Mouse (Mus musculus) forebrain, embryonic 16.5 days (tissue): ENCODE data around the gene Hexim2. TPM values are rescaled to one million over a fixed set of nuclear protein-coding genes. Genes with fewer than 3 reads are reported as not detected.

ENCODE experiments used
- ATAC-seq: fragments of 200-750 bp; cut with Nextera tagmentation; 2 replicates; pipeline ENCODE4 v1.8.0; 2017; ENCODE audit warnings: mild to moderate bottlenecking, moderate library complexity
- H3K27ac ChIP-seq: fragments of 300-500 bp; sonication (generic); 2 replicates; pipeline ENCODE4 v1.5.1; 2014; ENCODE audit warnings: low read length, control low read depth
- H3K27me3 ChIP-seq: fragments of 300-500 bp; sonication (generic); replicated peaks from 2 replicates; pipeline ENCODE4 v1.6.1; 2014; ENCODE audit warnings: low read length; ENCODE audit not compliant: control insufficient read depth, insufficient read depth
- H3K36me3 ChIP-seq: fragments of 300-500 bp; sonication (generic); 2 replicates; pipeline ENCODE4 v1.6.1; 2014; ENCODE audit not compliant: control insufficient read depth, insufficient read depth
- H3K4me1 ChIP-seq: fragments of 300-500 bp; sonication (generic); replicated peaks from 2 replicates; pipeline ENCODE4 v1.6.1; 2014; ENCODE audit warnings: low read length; ENCODE audit not compliant: control insufficient read depth, insufficient read depth
- H3K4me2 ChIP-seq: fragments of 300-500 bp; sonication (generic); 2 replicates; pipeline ENCODE4 v1.6.1; 2014; ENCODE audit warnings: mild to moderate bottlenecking, low read length, control low read depth
- H3K4me3 ChIP-seq: fragments of 300-500 bp; sonication (generic); replicated peaks from 2 replicates; pipeline ENCODE4 v1.5.1; 2014; ENCODE audit warnings: mild to moderate bottlenecking, low read length, control low read depth
- H3K9ac ChIP-seq: fragments of 300-500 bp; sonication (generic); replicated peaks from 2 replicates; pipeline ENCODE4 v1.6.1; 2014; ENCODE audit warnings: low read depth, low read length, control low read depth
- H3K9me3 ChIP-seq: fragments of 300-500 bp; sonication (generic); 2 replicates; pipeline ENCODE4 v1.6.1; 2016; ENCODE audit warnings: low read length; ENCODE audit not compliant: control insufficient read depth
- WGBS: fragments of 180-500 bp; shearing (Covaris S2); extraction: QIAGEN DNeasy Blood & Tissue Kit; methylation state at CpG from one replicate; pipeline ENCODE4 v1.1.7; 2014; 5-methylcytosine and 5-hydroxymethylcytosine counted together
- polyA plus RNA-seq: library from polyadenylated mRNA; unstranded; fragments of >200 nt; fragmentation: Nextera tagmentation; extraction: Ambion mirVana; gene quantifications from 2 replicates; pipeline ENCODE4 v1.2.1, GENCODE M21; 2015

Gene Hexim2
- polyA plus RNA-seq, 1 experiment from 2014 or later = 25.9 TPM

DNA sequence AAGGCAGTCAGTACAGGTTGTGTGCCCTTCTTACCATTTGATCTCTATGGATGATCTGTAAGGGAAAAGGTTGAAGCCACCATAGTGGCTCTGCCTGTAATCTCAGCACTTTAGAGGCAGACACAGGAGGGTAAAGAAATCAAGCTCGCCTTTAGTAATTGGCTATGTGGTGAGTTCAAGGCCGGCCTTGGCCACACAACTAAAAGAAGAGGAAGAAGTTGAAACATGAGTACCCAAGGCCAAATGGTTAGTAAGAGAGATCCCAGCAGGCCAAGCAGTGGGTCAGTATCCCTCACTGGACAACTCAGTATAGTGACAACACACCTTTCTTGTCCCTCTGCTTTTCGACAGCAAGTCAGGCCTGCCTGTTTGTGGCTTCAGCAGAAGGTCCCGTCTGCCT, 17.5 kb downstream of the Hexim2 start:
- H3K4me3 ChIP-seq = no peak overlapping the region
- no peaks in the 10 kb centered on the region for H3K27me3 ChIP-seq
- H3K9me3 ChIP-seq = no peaks in the 10 kb centered on the region
- no peak overlapping the region for H3K9ac ChIP-seq
- 92% methylated on average over 4 of the region's 4 CpGs for WGBS
- no peak overlapping the region for H3K4me2 ChIP-seq
- no peak overlapping the region for H3K27ac ChIP-seq
- no peak for ATAC-seq
- no peaks in the 10 kb centered on the region for H3K36me3 ChIP-seq
- H3K4me1 ChIP-seq = no peaks in the 10 kb centered on the region

GRCm38 (mm10) chr11:103158621-103159478, 26.6 kb downstream of the Hexim2 start:
- Histone ChIP-seq H3K9ac (0 out of 2 replicates have a peak overlapping the region, but pooled peaks have one; percentile 29), H3K27ac (no peak overlapping the region), H3K4me1 (peaks cover 8% of the 10 kb centered on the region), H3K4me3 (peak overlapping the region; percentile 23), H3K36me3 (no peaks in the 10 kb centered on the region), H3K27me3 (no peaks in the 10 kb centered on the region), H3K9me3 (no peaks in the 10 kb centered on the region), H3K4me2 (peak overlapping the region; percentile 50)
- WGBS = under 1% methylated on average over 25 of the region's 25 CpGs
- ATAC-seq = peak; percentile 91

- no peak overlapping the region for H3K4me2 ChIP-seq
- peaks cover 8% of the 10 kb centered on the region for H3K4me1 ChIP-seq
- H3K27ac ChIP-seq = no peak overlapping the region
- H3K9ac ChIP-seq = no peak overlapping the region
- ATAC-seq = no peak
- 93% methylated on average over 11 of the region's 11 CpGs for WGBS
- H3K27me3 ChIP-seq = no peaks in the 10 kb centered on the region
- H3K36me3 ChIP-seq = no peaks in the 10 kb centered on the region
- no peak overlapping the region for H3K4me3 ChIP-seq
- no peaks in the 10 kb centered on the region for H3K9me3 ChIP-seq
Measured at GRCm38 (mm10) chr11:103160738-103161137, 28.5 kb downstream of the Hexim2 start.

- no peaks in the 10 kb centered on the region for H3K36me3 ChIP-seq
- 82% methylated on average over 7 of the region's 7 CpGs for WGBS
- ATAC-seq = no peak
- H3K9me3 ChIP-seq = no peaks in the 10 kb centered on the region
- no peak overlapping the region for H3K27ac ChIP-seq
- peaks cover 8% of the 10 kb centered on the region for H3K4me1 ChIP-seq
- no peak overlapping the region for H3K4me2 ChIP-seq
- H3K4me3 ChIP-seq = no peak overlapping the region
- H3K27me3 ChIP-seq = no peaks in the 10 kb centered on the region
- H3K9ac ChIP-seq = no peak overlapping the region
Measured at GRCm38 (mm10) chr11:103161449-103161848, 29.2 kb downstream of the Hexim2 start.

- H3K9me3 ChIP-seq = no peaks in the 10 kb centered on the region
- H3K4me3 ChIP-seq = no peak overlapping the region
- H3K36me3 ChIP-seq = no peaks in the 10 kb centered on the region
- no peak overlapping the region for H3K4me2 ChIP-seq
- H3K27ac ChIP-seq = no peak overlapping the region
- H3K27me3 ChIP-seq = no peaks in the 10 kb centered on the region
- WGBS = 90% methylated on average over 5 of the region's 5 CpGs
- no peak for ATAC-seq
- H3K9ac ChIP-seq = no peak overlapping the region
- peaks cover 8% of the 10 kb centered on the region for H3K4me1 ChIP-seq
Measured at GRCm38 (mm10) chr11:103162132-103162531, 29.9 kb downstream of the Hexim2 start.

DNA sequence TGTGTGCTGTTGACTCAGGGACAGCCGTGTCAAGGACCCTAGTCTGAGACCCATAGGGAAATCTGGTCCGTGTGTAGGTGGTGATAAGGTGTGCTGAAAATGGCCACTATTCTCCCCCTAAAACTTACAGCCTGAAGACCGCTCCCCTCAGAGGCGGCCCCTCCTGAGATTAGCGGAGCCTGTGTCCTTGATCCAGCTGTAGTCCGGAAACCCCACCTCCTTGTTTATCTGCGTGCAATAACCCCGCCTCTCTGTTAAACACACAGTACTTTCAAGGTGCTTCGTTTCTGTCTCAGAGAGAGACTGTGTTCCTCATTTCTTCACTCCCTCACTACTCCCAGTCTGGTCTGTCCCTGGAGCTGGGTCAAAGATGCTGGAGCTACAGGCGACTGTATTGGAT, 32.2 kb downstream of the Hexim2 start:
- Histone ChIP-seq H3K27ac (no peak overlapping the region), H3K36me3 (no peaks in the 10 kb centered on the region), H3K4me1 (0 out of 2 replicates have a peak, but pooled peaks cover 3% of the 10 kb centered on the region), H3K9me3 (no peaks in the 10 kb centered on the region), H3K4me3 (no peak overlapping the region), H3K27me3 (no peaks in the 10 kb centered on the region; the same call in 1 of the 2 replicates), H3K4me2 (no peak overlapping the region), H3K9ac (no peak overlapping the region)
- no peak for ATAC-seq
- 37% methylated on average over 10 of the region's 10 CpGs for WGBS

DNA sequence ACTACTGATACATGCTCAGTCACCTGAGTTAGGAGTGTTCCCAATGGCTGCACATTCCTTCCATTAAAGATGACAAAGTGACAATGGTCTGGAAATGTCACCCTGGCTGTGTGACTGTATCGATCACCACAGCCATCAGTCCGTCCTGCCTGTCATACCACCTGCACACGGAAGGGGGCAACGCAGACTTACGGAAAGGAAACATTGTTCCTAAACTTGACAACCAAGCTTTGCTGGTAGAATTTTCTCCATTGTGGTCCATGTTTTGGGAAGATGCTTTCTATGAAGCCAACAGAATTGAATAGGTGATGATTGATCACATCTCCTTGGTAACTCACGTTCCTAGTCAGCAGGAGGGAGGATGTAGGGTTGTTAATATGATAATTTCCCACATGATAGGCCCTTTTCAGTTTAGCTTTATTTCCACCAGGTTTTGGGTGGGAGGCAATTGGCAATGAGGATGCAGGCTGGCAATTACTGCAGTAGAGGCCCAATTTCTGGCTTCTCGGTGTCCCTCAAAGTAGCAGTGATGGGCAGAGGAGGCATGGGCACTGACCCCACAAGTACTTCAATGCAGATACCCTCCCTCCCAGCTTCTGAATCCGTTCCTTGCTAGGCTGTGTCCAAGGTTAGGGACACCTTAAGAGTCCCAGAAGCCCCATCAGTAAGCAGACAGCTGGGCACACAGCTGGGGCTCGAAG, 36.6 kb downstream of the Hexim2 start:
- WGBS = 26% methylated on average over 9 of the region's 9 CpGs
- H3K36me3 ChIP-seq = no peaks in the 10 kb centered on the region
- peaks cover 17% of the 10 kb centered on the region for H3K4me1 ChIP-seq
- no peak overlapping the region for H3K27ac ChIP-seq
- no peaks in the 10 kb centered on the region for H3K9me3 ChIP-seq
- H3K4me3 ChIP-seq = no peak overlapping the region
- H3K27me3 ChIP-seq = peaks cover 12% of the 10 kb centered on the region; the same call in 1 of the 2 replicates
- no peak overlapping the region for H3K9ac ChIP-seq
- no peak for ATAC-seq
- no peak overlapping the region for H3K4me2 ChIP-seq

DNA sequence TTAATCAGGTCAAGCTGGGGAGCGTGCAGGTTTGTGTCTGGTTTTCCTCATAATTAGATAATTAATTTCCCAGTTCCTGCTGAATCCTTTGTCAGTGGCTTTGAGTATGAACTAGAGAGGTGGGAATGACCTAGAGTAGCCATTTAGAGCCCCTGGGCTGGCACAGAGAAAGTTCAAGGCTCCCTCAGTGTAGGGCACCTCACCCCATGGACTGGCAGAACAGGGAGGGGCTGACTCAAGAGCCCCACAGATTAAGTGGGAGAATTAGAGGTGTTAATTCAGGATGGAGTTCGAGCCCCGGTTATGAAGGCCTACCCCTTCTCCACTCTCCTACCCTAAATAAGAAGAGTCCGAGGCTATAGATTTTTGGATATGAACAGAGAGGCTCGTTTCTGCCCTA, 37.4 kb downstream of the Hexim2 start:
- ATAC-seq = no peak
- peak overlapping the region; percentile 85 for H3K4me2 ChIP-seq
- H3K27ac ChIP-seq = no peak overlapping the region

DNA sequence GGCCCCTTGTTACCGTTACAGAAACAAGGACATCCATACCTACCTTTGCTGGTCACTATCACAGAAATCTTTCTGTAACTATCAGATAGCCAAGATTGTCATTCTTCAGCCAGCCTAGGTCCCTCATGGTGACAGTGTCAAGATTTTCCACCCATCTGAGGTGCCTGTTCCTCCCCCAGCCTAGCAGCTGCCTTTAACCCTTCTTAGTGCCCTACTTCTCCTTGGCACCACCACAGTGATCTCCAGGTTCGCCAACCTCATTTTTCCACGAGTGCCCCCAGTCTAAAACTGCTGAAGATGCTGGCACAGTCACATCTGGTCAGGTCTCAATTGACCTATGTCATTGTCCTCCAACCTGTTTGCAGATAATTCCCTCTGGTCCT, 37.9 kb downstream of the Hexim2 start:
- Histone ChIP-seq H3K27ac (no peak overlapping the region), H3K4me1 (peaks cover 17% of the 10 kb centered on the region), H3K27me3 (peaks cover 12% of the 10 kb centered on the region; the same call in 1 of the 2 replicates), H3K4me2 (peak overlapping the region; percentile 85), H3K9ac (peak overlapping the region; percentile 71), H3K9me3 (no peaks in the 10 kb centered on the region), H3K36me3 (no peaks in the 10 kb centered on the region), H3K4me3 (peak overlapping the region; percentile 70)
- 0 out of 2 replicates have a peak, but pooled peaks have one; percentile 5 for ATAC-seq
- WGBS = 45% methylated on average over 3 of the region's 3 CpGs

More for the DNA sequence above, 37.4 kb downstream of the Hexim2 start:
- H3K27me3 ChIP-seq = peaks cover 12% of the 10 kb centered on the region; the same call in 1 of the 2 replicates
- H3K9ac ChIP-seq = no peak overlapping the region
- H3K36me3 ChIP-seq = no peaks in the 10 kb centered on the region
- WGBS = 77% methylated on average over 5 of the region's 5 CpGs
- H3K9me3 ChIP-seq = no peaks in the 10 kb centered on the region
- H3K4me1 ChIP-seq = peaks cover 17% of the 10 kb centered on the region
- H3K4me3 ChIP-seq = no peak overlapping the region
